Mouse (Mus musculus) left cerebral cortex, adult 11 months (tissue): ENCODE results near the gene Dscaml1.

Experiments used
- DNase-seq: peaks from one replicate; pipeline ENCODE4 v3.0.0; 2022; ENCODE audit warnings: low spot score

Dscaml1 gene

DNA sequence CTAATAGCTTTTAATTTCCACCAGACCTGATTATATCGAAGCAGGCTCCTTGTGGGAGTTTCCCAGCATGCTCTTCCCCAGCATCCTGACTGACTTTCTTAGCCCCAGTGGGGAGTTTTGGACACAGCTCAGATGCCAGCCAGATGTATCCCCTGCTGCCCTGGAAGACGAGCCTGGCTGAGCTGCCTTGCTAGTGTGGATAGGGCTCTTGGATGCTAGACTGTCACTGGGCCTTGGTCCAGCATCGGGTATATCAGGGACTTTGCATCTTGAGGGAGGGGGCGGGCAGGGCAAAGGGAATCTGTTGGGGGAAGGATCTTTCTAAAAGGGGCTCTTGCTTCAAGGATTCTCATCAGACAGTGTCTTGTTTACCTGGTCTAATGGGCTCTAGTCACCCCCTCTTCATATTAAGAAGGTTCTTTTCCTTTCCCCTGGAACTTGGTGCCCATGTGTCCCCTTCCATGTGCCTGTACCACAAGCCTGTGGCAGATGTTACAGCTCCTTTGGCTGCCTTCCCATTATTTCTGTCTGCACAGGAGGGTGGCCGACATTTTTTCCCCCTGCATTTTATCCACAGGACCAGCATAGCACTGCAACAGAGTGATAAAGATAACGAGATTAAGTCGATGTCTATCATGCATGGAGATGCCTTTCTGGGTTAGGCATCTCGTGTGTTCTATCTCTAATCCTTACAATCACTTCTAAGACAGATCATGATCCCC lies 28.6 kb downstream of the Dscaml1 start:
- no peak for DNase-seq

DNA sequence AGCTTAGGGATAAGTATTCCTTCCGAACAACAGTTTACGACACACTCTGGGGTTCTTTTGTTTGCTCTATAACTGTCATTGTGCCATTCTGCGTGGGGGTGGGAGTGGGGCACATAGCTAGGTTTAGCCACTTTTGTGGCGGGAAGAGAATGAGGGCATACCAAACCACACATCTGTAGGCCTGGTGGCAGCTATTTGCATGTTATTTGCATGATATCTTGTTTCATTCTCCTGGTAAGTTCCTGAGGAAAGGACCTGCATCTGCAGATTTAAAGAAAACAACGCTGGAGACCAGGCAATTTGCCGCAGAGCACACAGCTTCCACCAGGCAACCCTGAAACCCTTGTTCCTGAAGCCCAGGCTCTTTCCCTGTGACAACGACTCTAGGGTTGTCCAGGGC lies 30.8 kb downstream of the Dscaml1 start:
- DNase-seq = no peak

DNA sequence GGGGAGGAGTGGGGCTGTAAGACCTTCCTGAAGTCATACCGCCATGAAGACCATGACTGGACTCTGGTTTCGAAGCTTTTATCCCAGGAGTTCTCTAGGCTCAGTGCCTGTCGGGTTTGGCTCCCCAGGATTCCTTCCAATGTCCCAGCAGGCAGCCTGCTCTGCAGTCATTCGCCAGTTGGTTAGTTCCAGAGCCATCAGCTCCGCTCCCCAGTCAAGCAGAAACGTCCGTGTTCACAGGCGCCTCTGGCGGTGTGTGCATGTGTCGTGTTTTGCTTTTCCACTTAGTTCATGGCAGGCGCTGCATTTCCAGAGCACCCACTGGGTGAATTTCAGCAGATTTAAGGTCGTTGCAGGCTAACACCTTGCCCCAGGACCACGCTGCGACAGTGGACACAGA lies 31.9 kb downstream of the Dscaml1 start:
- DNase-seq = no peak

DNA sequence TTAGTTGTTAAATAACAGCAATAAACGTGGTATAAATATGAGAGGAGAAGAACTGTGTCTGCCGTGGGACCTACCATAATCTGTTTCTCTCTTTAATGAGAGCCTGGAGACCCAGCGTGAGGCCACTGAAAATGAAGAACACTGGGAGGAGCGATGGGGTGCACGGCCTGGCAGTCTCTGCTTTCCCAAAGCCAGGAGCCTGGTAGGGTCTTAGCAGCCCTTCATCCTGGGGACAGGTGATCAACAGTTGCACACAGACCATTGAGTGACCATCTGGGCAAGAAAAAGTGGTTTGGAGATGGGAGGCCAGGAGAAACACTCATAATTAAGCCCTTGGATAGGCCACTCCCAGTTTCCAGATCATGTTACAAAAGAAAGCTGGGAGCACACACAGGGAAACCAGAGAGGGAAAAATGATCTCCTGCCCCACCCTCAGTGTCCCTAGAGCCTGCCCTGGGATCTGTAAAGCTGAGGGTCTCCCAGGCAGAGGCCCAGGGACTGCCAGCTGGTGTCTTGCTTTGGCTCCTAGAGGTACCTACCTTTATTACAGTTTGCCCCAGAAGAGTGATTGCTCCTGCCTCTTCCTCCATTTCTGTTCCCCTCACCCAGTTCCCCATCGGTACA lies 39.1 kb downstream of the Dscaml1 start:
- DNase-seq = no peak

DNA sequence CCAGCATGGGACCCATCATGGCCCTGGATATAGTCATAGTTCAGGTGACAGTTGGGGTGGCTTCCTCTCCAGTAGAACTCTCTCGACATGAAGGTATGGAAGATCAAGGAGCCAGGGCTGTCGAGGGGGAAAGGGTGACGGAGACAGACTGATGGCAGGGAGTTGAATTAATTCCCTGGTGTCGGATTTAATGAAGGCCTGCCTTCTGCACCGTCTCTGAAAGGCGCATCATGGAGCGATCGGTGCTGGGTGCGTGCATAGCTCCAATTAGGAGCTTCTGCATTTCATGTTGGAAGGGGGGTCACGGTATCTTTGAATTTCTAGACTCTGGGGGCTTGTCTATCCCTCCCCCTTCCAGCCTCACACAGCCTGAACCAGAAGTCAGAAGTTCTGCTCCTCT lies 41.8 kb downstream of the Dscaml1 start:
- DNase-seq = no peak

DNA sequence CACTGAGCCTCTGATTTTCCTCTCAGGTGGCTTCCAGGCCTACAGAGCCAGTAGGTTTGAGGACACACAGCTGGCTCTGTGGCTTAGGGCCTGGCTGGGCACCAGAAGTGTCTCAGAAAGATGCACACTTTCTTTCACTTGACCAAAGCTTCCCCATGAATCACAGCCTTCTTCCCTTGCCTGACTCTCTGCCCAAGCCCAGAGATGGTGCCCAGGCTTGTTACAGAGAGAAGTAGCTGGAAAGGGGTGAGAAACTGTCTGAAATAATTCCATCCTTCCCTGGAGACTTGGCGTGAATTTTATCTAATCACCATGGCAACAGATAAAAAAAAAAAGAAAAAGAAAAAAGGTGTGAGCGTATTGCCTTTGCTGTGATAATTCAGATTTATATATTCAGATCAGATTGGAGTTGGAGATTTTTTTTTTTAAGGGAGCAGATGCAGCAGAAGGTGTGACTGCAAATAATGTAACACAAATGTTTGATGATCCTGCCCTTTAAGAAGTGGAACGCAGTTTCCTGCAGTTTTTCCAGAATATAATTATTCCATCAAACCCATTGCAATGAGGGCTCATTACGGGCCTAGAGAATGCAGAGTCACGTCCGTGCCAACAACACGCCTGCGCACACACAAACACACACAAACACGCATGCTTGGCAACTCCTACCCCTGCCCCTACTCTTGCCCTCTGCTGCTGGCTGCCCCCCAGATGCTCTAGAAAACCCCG lies 44.5 kb downstream of the Dscaml1 start:
- peak; percentile 64 for DNase-seq

DNA sequence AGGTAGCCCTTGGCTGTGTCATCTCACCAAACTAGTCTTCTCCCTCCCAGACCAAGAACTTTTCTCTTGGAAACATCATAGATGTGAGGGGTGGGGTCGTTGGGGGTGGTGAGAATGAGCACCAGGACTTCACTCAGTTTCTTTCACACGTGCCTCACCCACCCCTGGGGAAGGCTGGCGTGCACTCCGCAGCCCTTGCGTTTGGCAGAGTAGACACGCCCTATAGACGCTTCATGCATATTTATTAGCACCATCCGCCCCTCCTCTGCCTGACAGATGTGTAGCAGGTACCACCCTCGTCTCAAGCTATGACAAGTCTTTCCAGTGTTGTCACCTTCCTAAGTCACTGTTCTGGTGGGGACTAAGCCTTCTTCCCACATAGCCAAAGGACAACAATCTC lies 45.3 kb downstream of the Dscaml1 start:
- DNase-seq = no peak

DNA sequence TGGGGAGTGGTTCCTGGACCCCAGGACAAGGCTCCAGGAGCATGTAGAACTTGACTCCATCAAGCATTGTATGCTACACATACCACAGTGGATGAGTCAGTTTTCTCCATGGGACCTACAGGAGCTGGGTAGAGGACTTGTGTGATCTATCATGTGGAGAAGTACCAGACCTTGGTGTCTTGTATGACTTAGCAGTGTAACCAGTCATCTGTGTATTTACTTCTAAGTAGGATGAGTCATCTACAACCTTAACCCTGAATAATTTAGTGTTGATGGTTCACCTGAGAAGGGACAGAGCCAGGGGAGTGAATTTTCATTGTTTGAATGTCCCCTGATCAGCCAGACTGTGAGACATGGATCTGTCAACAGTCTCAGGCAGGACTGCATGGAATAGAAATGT lies 48.4 kb downstream of the Dscaml1 start:
- DNase-seq = no peak

DNA sequence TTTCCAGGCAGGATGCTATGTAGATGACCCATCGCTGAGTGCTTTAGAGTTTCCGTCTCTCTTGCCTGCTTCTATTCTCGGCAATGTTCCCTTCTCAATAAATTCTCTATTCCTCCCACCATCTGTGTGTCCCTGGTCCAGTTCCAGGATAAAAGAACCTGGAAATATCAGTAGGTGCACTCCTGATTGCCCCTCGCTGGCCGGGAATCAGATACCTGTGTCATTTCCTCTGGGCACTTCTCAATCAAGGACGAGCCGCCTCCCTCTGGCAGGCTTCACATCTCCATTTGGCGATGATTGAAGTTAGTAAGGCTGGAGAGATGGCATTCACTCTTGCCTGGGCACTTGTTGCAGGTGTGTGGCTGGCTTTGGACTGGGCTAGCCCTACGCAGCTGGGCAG lies 54.5 kb downstream of the Dscaml1 start:
- DNase-seq = no peak

DNA sequence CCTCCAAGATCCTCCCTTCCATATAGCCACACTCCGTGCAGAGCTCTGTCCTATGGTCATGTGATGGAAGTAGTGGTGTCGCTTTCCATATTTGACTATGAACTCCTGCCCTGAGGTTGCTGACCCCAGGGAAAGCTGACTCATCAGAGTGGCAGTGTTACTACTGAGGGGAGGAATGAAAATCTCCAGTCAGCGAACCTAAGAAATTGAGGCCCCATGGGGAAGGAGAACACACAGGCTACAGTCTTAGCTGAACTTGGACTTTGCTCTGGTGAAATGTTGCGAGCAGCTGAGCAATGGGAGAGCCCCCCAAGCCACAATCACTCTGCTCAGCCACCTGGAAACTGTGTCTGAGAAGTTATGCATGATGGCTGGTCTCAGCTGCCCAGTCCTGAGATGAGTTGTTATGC lies 60.2 kb downstream of the Dscaml1 start:
- DNase-seq = no peak

DNA sequence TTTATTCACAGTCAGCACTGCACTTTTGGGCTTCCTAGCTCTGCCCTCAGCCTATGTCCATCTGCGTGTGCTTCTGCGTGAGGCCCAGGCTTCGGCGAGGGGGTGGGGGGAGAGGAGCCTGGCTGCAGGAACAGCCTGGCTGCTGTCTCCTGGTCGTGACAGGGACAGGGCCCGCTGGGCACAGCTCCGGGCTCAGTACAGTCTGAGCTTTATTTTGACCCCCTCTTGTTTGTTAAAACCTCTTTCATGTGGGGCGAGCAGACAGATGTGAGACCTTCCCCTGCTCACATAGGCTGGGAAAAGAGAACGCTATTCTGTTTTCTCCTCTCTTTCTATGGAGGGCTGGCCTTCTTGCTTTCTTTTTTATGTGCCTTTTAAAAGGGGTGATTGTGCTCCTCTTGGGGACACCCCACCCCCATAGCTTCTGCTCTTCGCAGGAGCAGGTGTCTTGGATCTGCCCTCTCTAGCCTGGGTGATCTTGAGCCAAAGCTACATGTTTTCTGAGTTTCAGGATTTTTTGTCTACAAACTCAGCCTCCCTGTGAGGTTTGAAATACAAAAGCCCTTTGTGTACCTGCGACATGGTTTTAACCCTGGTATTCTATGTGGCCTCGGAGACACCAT lies 60.9 kb downstream of the Dscaml1 start:
- DNase-seq = peak; percentile 51

DNA sequence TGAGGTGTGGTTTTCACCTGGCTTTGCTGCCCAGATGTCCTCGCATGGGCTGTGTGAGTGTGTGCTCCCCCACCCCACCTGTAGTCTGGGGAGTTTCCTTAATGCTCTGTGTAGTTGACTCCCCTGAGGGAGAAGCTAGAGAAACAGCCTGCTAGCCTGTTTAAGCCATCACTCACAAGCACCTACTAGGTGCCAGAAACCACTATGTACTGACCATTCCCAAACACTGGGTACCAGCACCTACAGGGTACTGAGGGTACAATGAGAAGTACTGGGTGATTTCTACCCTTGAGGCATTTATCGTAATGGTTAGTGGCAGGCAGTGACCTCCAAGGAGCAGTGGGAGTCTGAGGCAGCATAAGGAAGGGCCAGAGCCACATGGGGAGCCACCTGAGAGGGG lies 64.5 kb downstream of the Dscaml1 start:
- no peak for DNase-seq

DNA sequence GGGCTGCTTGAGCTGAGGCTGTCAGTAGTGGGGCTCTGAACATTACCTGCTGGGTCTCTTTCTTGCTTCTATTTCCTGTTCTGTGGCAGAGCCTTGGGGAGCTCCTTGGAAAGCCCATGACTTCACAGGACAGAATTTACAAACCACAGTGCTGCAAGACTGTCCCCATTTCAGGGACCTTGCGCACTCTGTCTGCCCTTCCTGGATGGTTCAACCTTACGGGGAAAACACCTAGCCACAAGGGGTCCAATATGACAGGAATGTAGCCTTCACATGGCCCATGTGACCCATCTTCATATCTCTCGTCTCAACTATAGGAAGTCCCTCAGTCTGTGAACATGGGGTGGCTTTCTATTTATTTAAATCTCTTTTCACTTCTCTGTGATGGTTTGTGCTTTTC lies 68.5 kb downstream of the Dscaml1 start:
- no peak for DNase-seq

DNA sequence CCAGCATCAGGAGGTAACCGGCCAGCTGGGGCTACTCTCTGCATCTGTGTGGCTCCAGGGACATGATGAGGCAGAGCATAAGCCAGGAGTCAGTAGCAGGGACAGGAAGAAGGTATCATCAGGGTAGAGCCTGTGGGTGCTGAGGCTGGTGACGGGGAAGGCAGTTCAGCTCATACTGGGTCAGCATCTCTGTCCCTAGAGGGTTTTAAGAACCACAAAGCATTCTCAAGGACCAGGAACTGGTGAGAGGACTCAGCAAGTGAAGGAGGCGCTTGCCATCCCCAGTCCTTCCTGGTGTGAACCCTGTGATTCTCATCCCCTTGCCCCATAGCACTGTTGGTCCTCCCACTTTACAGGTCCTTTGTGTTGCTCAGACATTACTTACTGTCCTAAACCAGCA lies 69.9 kb downstream of the Dscaml1 start:
- DNase-seq = no peak

DNA sequence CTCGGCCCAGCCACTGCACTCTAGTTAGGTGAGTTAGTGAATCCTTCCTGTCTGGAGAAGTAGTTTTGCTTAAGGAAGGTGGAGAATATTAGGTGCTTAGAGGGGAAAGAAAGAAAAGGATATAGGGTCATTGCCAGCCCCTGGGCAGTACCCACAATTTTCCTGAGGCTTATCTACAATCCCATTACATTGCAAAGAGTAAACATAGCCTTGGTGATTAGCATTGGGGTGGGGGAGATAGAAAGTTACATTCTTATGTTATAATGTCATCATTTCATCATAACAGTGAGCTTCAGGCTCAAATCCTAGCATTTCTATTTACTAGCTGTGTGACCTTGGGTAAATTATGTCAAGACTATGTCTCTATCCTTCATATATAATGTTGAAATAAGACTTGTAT lies 70.5 kb downstream of the Dscaml1 start:
- no peak for DNase-seq

DNA sequence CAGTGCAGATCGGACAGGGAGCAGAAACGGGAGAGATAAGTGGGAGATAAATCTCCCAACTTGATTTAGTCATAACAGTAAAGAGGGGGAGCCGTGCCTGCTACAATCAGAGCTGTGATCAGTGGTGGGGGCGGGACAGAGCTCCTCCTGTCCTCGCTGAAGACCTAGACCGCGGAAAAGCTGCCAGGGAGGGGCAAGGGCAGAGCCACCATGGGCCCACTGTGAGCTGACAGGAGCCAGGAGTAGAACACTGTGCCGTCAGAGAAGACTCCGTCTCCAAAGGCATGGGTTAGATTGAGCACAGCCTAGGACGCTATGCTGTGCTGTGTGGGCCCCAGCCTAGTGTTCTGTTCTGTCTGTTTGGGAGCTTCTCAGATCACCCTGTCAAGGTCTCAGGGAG lies 72.8 kb downstream of the Dscaml1 start:
- DNase-seq = no peak

DNA sequence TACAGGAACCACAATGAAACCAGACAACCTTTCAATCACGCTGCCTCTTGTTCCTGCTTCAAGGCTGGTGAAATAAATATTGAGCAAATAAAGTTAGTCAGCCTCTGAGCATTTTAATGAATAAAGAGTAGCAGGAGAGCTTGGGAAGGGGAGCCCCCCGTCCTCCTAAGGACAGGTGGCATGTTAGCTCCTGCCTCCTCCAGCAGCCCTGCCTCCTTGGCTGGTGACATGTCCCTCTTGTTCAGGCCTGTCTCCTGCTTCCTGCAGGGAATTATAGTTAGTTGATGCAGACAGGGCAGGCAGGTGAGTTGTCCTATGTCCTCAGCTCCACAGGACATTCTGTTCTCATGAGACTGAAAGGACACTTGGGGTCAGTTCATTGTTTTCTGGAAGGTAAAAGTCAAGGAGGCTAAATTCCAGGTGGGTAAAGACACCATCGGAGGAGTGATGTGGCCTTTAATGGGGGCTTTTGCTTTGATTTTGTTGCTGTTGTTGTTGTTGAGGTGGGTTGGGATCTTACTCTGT lies 73.7 kb downstream of the Dscaml1 start:
- DNase-seq = no peak

DNA sequence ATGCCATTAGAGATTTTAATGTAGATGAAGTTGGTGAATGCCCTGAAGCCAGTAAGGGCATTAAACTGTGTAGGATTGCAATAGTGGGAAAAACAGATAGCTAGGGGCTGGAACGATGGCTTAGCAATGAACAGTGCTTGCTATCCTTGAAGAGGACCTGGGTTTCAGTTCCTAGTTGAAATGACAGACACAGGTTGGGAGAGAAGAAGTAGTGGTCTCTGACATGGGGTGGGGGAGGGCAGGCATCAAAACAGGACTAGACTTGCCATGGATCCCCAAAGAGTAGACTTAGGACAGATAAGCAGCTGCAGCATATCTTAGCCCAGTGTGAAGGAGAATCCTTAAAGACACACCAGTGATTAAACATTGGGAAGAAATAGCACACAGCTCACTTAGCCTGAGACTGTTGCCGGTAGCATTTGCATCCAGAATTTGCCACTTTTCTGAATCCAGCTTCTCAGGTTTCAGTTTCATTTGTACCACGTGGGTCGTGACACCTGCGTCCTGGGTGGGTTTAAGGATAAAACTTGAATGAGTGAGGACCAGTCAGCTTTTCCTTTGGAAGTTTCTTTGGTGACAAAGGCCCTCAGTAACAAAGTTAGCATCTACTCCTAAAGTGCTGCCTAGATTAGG lies 75.0 kb downstream of the Dscaml1 start:
- DNase-seq = no peak

DNA sequence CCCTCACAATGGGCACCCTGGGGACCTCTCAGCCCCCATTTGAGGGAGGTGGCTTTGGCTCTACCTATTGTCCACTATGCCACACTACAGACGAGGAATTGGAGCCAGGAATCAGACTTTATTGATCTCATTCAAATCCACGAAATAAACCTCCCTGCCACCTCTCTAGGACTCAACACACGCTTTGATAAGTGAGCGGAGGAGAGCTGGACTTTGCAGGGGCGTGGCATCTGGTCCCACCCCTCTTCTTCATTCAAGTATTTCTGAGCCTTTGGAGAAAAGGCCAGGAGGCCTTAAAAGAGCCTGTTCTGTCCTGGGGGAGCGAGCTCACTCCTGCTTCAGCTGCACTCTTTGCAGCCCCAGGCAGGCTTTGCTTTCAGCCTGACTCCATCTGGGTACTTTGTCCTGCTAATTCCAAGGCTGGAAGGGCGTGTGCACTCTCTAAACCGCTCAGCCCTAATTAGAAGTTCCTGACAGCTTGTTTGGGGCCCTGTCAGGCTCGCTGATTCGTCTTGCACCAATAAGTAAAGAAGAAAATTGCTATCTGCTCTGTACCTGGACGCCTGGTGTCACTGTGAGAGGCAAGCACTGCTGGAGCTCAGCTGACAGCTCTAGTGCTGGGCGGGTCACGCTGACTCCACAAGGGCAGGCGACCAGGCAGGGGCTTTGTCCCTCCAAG lies 75.7 kb downstream of the Dscaml1 start:
- DNase-seq = no peak

DNA sequence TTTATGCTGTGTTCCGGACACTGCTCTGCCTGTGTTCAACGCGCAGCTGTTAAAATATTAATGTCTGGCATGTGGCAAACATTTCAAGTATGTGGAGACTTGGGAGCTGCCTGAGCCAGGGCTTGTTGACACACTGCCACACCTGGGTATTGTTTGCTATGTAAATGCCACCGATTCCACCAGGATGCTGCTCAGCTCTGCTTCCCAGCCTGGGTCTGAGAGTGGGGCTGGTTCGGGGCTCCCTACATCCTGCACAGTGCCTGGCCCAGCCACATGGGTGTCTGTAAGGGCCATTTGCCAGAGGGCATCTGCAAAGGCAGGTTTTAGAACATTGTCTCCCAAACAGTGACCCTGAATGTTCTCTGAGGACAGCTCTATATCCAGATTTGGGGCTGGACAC lies 78.5 kb downstream of the Dscaml1 start:
- no peak for DNase-seq

DNA sequence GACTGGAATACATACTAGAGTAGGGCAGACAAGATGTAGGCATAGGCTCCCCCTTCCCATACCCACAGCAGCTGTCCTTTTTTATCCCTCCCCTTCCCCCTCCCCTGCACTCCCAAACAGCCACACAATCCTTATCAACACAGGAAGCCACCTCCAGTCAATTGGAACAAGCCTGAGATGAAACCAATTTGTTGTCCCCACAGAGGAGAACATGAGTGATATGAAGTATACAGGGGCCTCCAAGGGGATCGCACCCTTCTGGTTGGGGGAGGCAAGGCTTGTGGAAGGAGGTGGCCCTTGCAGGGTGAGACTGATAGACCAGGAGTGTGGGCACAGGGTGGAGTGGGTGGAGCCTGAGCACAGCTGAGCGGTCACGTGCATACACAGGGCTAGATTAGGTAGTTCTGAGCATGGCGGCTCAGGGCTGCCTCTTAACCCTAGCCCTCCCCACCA lies 79.1 kb downstream of the Dscaml1 start:
- DNase-seq = no peak

DNA sequence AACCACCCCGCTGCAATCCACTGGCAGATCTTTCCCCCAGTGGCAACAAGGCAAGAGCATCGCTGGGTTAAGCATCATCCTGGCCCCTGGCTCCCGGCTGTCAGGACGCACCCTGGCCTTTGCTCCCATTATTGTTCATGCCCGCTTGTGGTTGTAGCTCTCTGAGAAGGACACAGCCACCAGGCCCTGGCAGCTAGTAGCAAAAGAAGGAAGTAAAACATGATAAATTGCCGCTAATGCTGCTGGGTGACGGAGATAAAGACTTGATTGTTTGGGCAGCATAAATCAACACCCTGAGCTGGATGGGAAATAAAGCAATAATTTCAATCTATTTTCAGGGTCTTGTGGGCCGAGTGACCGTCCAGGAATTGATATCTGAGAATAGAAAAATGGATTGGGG lies 81.1 kb downstream of the Dscaml1 start:
- DNase-seq = no peak
